Mouse (Mus musculus): Measurements from ENCODE around the gene Snhg11. TPM values are rescaled to one million over a fixed set of nuclear protein-coding genes. Genes with fewer than 3 reads are reported as not detected.
"Not testable (repeated sequence)": the region's sequence is repeated elsewhere in the genome, so short reads cannot be mapped to it uniquely, and the experiment has no call there.

Gene Snhg11
- total RNA-seq, 2 experiments from 2014 or later = 0.06 to 0.20 TPM

- DNase-seq = no peak
- intact Hi-C loops (cut with DNase I; ENCODE audit: low total_unique reads) = no loop called here
Observed at GRCm38 (mm10) chr2:158367654-158368053, 7.8 kb upstream of the Snhg11 start.

GRCm38 (mm10) chr2:158368313-158368712 is 7.1 kb upstream of the Snhg11 start:
- intact Hi-C loops (cut with DNase I; ENCODE audit: low total_unique reads) = no loop called here
- no peak for DNase-seq

DNA sequence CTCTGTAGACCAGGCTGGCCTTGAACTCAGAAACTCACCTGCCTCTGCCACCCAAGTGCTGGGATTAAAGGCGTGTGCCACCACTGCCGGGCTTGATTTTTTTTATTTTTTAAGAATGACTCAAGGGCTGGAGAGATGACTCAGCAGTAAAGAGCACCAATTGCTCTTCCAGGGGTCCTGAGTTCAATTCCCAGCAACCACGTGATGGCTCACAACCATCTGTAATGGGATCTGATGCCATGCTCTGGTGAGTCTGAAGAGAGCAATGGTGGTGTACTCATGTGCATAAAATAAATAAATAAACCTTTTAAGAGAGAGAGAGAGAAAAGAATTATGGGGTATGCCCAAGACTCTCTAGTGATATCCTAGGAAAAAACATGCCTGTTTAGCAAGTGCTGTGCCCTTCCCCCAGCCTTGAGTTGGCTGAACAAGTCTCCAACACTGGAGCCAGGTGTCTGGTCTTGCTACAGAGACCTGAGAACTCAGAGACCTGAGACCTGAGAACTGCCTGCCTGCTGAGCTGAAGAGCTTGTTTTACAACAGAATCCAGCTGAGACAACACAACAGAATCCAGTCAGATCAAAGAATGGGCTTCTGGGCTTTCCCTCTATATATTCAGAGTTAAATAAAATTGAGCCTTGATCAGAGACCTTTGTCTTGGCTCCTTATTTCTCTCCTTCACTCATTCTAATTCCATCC is 5.8 kb upstream of the Snhg11 start:
- DNase-seq = no peak
- intact Hi-C loops (cut with DNase I; ENCODE audit: low total_unique reads) = no loop called here

DNA sequence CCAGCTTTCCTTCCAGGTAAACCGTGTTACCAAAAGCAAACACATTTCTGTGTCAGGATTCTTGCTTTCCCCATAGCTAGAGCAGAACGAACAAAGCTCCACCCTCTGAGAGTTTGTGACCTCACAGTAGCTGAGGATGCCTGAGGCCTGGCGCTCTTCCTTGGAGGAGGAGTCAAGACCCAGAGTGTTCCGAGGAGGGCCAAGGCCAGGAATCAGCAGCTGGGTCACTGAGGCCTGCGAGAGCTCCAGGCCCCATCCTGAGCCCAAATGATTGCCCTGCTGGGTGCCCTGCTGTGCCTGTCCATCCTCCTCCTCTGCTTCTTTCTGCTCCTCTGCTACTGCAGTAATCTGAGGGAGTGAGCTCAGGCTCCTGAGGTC is 5.3 kb upstream of the Snhg11 start:
- intact Hi-C loops (cut with DNase I; ENCODE audit: low total_unique reads) = no loop called here
- no peak for DNase-seq

GRCm38 (mm10) chr2:158373061-158373460 is 2.4 kb upstream of the Snhg11 start:
- no peak for DNase-seq
- intact Hi-C loops (cut with DNase I; ENCODE audit: low total_unique reads) = no loop called here

DNA sequence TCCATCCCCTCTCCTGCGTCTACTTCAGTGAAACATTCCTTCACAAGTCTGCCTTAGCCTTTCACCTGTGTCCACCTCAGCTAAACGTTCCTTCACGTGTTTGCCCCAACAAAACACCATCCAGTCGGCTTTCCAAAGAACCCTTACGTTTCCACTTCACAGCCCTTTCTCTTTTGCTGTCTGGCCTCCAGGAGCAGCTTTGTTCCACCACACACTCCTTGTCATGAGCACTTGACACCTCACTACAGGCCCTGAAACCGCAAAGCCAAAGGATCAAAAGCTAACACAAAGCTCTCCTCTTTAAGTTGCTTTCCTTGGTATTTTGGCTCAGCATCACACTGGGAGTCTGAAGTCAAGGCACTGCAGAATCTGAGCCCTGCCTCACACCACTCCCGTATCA is 1.9 kb upstream of the Snhg11 start:
- intact Hi-C loops (cut with DNase I; ENCODE audit: low total_unique reads) = no loop called here

GRCm38 (mm10) chr2:158376123-158376687 is 767 bp downstream of the Snhg11 start:
- intact Hi-C loops (cut with DNase I; ENCODE audit: low total_unique reads) = no loop called here

More for the DNA sequence above, 1.9 kb upstream of the Snhg11 start:
- no peak for DNase-seq

GRCm38 (mm10) chr2:158376798-158377197 is 1.4 kb downstream of the Snhg11 start:
- intact Hi-C loops (cut with DNase I; ENCODE audit: low total_unique reads) = no loop called here
- DNase-seq = no peak

More at GRCm38 (mm10) chr2:158376123-158376687, 767 bp downstream of the Snhg11 start:
- no peak for DNase-seq

DNA sequence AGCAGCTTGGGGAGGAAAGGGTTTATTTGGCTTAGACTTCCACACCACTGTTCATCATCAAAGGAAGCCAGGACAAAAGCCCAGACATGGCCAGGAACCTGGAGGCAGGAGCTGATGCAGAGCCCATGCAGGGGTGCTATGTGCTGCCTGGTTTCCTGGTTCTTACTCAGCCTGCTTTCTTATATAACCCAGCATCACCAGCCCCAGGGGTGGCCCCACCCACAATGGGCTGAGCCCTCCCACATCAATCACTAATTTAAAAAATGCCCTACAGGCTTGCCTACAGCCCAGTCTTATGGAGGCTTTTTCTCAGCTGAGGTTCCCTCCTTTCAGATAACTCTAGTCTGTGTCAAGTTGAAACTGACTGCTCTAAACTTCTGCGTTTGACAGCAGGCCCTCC is 2.4 kb downstream of the Snhg11 start:
- intact Hi-C loops (cut with DNase I; ENCODE audit: low total_unique reads) = no loop called here

DNA sequence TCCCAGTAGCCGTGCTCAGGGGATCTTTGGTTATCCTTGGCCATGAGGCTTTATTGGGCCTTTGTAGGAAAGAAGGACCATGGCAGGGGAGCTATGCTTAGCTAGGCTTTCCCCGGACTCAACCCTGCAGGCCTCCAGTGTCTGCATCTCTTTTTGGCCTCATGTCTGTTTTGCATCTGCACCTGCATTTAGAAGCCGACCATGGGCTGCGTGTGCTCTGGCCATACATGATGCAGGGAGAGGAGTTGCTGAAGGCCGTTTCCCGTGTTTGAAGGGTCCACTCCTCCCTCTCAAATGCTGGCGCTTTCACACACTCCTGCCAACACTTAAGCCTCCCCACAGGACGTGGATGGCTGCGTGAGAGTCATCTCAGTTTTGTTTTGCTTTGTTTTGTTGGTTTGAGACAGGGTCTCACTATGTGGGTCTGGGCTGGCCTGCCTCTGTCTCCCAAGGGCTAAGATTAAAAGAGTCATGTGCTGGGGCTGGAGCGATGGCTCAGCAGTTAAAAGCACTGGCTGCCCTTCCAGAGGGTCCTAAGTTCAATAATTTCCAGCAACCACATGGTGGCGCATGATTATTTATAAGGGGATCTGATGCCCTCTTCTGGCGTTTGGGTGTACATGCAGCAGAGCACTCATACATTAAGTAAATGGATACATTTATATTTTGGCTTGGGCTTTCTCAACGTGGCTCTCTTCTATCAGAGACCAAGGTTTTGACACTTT is 4.1 kb downstream of the Snhg11 start:
- intact Hi-C loops (cut with DNase I; ENCODE audit: low total_unique reads) = no loop called here
- peak; percentile 37 for DNase-seq

More for the DNA sequence above, 2.4 kb downstream of the Snhg11 start:
- no peak for DNase-seq

GRCm38 (mm10) chr2:158386072-158386471 is 10.6 kb downstream of the Snhg11 start:
- DNase-seq = no peak
- intact Hi-C loops (cut with DNase I; ENCODE audit: low total_unique reads) = no loop called here

GRCm38 (mm10) chr2:158389421-158389820 is 14.0 kb downstream of the Snhg11 start:
- no peak for DNase-seq
- intact Hi-C loops (cut with DNase I; ENCODE audit: low total_unique reads) = no loop called here

DNA sequence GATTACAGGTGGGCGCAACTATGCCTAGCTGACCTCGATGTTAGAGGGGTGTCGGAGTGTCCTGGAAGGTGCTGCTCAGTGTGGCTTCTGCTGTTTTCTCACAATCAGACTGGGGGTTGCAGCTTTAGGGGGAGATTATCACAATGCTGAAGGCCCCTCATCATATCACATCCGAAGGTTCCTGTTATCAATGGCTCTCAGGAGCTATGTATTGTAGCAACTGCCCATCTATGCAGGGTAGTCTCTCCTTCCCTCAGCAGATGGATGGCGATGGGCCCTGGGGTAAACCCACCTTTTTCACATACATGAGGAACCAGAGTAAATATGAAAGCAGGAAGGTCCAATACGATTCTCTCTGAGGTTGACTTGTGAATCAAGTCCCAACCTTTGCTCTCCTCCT is 20.9 kb downstream of the Snhg11 start:
- intact Hi-C loops (cut with DNase I; ENCODE audit: low total_unique reads) = no loop called here
- DNase-seq = no peak

DNA sequence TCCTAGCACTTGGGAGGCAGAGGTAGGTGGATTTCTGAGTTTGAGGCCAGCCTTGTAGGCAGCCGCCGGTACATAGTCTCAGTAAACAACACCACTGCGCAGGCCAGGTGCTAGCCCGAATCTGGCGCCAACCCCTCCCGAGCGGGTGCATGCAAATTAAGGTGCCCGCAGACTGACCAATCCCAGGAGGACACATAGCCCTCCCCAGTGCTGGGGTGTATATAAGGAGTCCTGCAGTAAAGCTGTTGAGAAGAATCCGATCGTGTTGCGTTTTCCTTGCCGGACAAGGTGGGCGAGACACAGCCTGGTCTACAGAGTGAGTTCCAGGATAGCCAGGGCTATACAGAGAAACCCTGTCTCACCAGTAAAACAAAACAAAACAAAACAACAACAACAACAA is 21.7 kb downstream of the Snhg11 start:
- intact Hi-C loops (cut with DNase I; ENCODE audit: low total_unique reads); DNase-seq: not testable (repeated sequence)

DNA sequence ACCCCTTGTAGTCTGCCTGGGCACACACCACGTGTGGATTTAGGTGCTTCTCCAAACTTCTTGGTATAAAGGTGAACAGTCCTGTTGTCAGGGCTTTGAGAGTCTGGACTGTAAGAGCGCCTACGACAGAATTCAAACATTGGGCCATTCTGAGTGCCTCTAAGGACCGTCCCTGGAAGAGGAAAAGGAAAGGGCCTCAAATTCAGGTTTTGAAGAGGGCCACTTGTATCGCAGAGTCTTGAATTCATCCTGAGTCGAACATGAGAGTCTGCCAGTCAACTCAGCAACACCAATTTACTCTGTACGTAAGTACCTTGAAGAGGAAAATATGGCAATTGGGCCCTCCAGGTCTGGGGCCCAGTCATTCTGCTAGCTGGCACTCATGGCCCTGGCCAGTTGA is 27.5 kb downstream of the Snhg11 start:
- intact Hi-C loops (cut with DNase I; ENCODE audit: low total_unique reads) = no loop called here
- DNase-seq = no peak

- intact Hi-C loops (cut with DNase I; ENCODE audit: low total_unique reads) = no loop called here
- no peak for DNase-seq
Observed at GRCm38 (mm10) chr2:158408997-158409594, 33.7 kb downstream of the Snhg11 start.

- intact Hi-C loops (cut with DNase I; ENCODE audit: low total_unique reads) = no loop called here
- peak; percentile 97 for DNase-seq
Observed at GRCm38 (mm10) chr2:158409595-158410021, 34.2 kb downstream of the Snhg11 start, which contains the start of gene Ralgapb. Gene Ralgapb, plus strand, starts transcription at chr2:158409848.

DNA sequence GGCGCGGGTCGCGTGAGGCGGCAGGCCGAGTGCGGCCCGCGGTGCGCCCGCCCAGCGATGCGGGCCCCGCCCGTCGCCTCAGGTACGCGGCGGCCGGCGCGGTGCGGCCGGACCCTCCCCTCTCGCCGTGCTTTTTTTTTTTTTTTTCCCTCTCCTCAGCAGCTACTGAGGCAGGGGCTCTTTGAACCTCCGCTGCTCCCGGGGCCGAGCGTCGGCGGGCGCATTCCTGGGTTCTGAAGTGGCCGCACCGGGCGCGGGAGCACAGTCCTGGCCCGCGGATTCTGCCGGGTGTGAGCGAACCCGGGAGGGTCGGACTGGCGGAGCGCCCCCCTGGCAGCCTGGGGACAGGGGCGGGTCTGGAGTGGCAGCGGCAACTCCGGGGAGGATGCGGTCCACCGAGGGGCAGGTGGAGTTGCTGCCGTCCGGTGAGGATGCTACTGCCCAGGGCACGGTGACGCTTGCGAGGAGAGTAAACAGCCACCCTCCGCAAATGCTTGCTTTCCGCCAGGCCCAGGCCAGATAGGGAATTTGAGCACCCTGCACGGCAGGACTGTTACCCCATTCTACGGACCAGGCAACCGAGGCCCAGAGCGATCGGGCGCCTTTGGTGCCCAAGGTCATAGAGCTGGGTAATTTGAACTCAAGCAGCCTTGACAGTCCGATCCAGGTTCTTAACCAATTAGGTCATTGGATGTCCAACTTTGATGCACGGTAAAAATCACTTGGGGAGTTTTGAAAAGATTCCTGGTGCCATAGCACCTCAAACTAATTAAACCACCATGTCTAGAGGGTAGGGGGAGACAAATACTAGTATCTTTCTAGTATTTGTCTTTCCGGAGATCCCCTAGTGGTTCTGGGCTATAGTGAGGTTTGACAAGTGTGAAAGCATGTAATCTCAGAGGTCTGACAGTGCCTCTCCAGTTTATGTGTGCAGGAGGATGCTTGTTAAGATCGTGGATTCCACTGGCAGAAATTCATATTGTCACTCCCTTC is 34.9 kb downstream of the Snhg11 start:
- intact Hi-C loops (cut with DNase I; ENCODE audit: low total_unique reads) = no loop called here
- peak; percentile 41 for DNase-seq

GRCm38 (mm10) chr2:158413240-158413639 is 37.8 kb downstream of the Snhg11 start:
- no peak for DNase-seq
- intact Hi-C loops (cut with DNase I; ENCODE audit: low total_unique reads) = no loop called here
